Mouse (Mus musculus) heart, adult 11 months (tissue): ENCODE results near the gene Grhl3.

Experiments
- DNase-seq: peaks from one replicate; pipeline ENCODE4 v3.0.0; 2022

Grhl3 gene

GRCm38 (mm10) chr4:135572276-135572675, 1.2 kb downstream of the Grhl3 start:
- DNase-seq = no peak

GRCm38 (mm10) chr4:135571037-135571550, 2.3 kb downstream of the Grhl3 start:
- no peak for DNase-seq

- no peak for DNase-seq
These were observed 3.0 kb downstream of the Grhl3 start for GRCm38 (mm10) chr4:135570152-135571036.

- no peak for DNase-seq
These were observed 4.2 kb downstream of the Grhl3 start for GRCm38 (mm10) chr4:135569201-135569600.

GRCm38 (mm10) chr4:135567484-135567883, 5.9 kb downstream of the Grhl3 start:
- DNase-seq = no peak

- peak; percentile 96 for DNase-seq
These were observed 6.4 kb downstream of the Grhl3 start for GRCm38 (mm10) chr4:135567042-135567441.

GRCm38 (mm10) chr4:135565400-135565799, 8.0 kb downstream of the Grhl3 start:
- peak; percentile 98 for DNase-seq

GRCm38 (mm10) chr4:135563794-135564193, 9.6 kb downstream of the Grhl3 start:
- DNase-seq = no peak

GRCm38 (mm10) chr4:135549323-135549722, 24.1 kb downstream of the Grhl3 start:
- DNase-seq = no peak

GRCm38 (mm10) chr4:135548521-135549077, 24.8 kb downstream of the Grhl3 start:
- DNase-seq = no peak

- DNase-seq = no peak
These were observed 25.3 kb downstream of the Grhl3 start for GRCm38 (mm10) chr4:135548108-135548507.

- no peak for DNase-seq
These were observed 25.9 kb downstream of the Grhl3 start for GRCm38 (mm10) chr4:135547551-135547950.

- DNase-seq = no peak
These were observed 26.6 kb downstream of the Grhl3 start for GRCm38 (mm10) chr4:135546793-135547192.

GRCm38 (mm10) chr4:135546008-135546407, 27.4 kb downstream of the Grhl3 start:
- DNase-seq = no peak

- peak; percentile 95 for DNase-seq
These were observed 28.3 kb downstream of the Grhl3 start for GRCm38 (mm10) chr4:135545080-135545511.

- no peak for DNase-seq
These were observed 29.1 kb downstream of the Grhl3 start for GRCm38 (mm10) chr4:135544284-135544683.

- DNase-seq = no peak
These were observed 33.4 kb downstream of the Grhl3 start for GRCm38 (mm10) chr4:135540057-135540456.

GRCm38 (mm10) chr4:135539056-135539455, 34.4 kb downstream of the Grhl3 start:
- no peak for DNase-seq

GRCm38 (mm10) chr4:135535021-135535420, 38.4 kb downstream of the Grhl3 start:
- DNase-seq = no peak

- DNase-seq = no peak
These were observed 40.4 kb downstream of the Grhl3 start for GRCm38 (mm10) chr4:135533001-135533400.

- no peak for DNase-seq
These were observed 41.4 kb downstream of the Grhl3 start for GRCm38 (mm10) chr4:135531771-135532613.

- DNase-seq = no peak
These were observed 42.2 kb downstream of the Grhl3 start for GRCm38 (mm10) chr4:135531236-135531635.

GRCm38 (mm10) chr4:135530270-135530669, 43.2 kb downstream of the Grhl3 start:
- no peak for DNase-seq
